Mouse (Mus musculus) CD4-positive naive resting alpha-beta T cell, adult 57 days (primary cell): ENCODE results near the gene Gpld1. TPM values are rescaled to one million over a fixed set of nuclear protein-coding genes. Genes with fewer than 3 reads are reported as not detected.

Experiments used
- total RNA-seq: library from RNA; stranded (reverse); gene quantifications from one replicate; pipeline ENCODE4 v1.2.4, GENCODE M21; 2023

Gene Gpld1
- not detected for total RNA-seq

DNA sequence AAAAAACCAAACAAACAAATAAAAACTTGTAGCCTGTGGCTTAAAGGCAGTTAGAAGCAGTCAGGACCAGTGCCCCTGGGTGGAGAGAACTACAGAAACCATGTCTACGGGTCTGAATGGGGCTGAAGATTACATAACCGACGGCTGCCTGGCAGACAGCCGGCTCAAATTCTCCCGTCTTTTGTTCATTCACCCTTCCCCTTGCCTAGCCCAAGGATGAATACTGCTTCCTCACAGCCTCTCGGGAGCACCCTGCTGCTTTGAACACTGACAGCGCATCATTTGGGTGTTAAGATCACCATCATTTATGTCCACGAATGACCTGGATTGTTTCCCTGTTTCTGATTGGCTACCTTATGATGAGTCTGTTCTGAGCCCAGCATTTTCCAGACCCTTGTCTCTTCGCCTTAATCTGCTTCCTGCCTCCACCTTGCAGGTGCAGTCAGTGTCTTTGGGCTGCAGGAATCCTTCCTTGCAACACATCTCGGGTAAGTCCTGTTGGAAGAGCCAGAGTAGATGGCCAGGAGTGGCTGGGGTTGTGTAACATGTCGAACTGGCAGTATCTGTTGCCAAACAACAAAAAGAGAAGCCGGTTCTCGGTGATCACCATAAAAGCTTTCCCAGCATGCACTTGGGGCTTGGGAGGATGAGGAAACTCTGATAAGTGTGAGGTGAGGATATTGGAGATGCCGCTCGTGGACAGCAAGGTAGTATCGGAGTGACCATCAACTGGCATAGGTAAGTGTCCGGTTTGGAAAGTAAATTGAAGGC lies at the start of gene Gpld1:
Gene Gpld1 (plus strand): TSS at position 641 of the 771 bp plus-strand sequence.

GRCm38 (mm10) chr13:24937108-24937838 lies 5.7 kb upstream of the Gpld1 start, which contains the start of gene Aldh5a1:
TSS of gene Aldh5a1 (minus strand) at chr13:24937661.

GRCm38 (mm10) chr13:25019793-25020539 lies 77.0 kb downstream of the Gpld1 start, which contains the start of gene Mrs2:
TSS of gene Mrs2 (minus strand) at chr13:25020379.

Other genes with a start within 250 kb of the Gpld1 start
- gene Armh2, start 201.9 kb upstream of the Gpld1 start, total RNA-seq = 2.6 TPM
- 4.8 TPM for gene Gmnn, start 181.2 kb upstream of the Gpld1 start, total RNA-seq
- 179 TPM for gene BC005537, start 141.5 kb upstream of the Gpld1 start, total RNA-seq
- gene Acot13, start 111.6 kb upstream of the Gpld1 start, total RNA-seq = 20.6 TPM
- gene Tdp2, start 111.5 kb upstream of the Gpld1 start, total RNA-seq = 85.5 TPM
- gene D130043K22Rik, start 98.0 kb upstream of the Gpld1 start, total RNA-seq = not detected
- 1.6 TPM for gene Aldh5a1, start 5.5 kb upstream of the Gpld1 start, total RNA-seq
- 44.9 TPM for gene Mrs2, start 77.2 kb downstream of the Gpld1 start, total RNA-seq
- 0.24 TPM for gene Dcdc2a, start 112.9 kb downstream of the Gpld1 start, total RNA-seq